Mouse (Mus musculus): ENCODE measurements around the gene Esr2.

- TF ChIP-seq CTCF (IDR thresholded peaks at IDR 0.05; ENCODE audit: borderline replicate concordance, insufficient read depth, low read depth, low read length): no peak
- TF ChIP-seq POLR2A (IDR thresholded peaks at IDR 0.05; ENCODE audit: borderline replicate concordance, insufficient read depth, low read length): no peak
Measured at GRCm38 (mm10) chr12:76092789-76093466, 84.1 kb downstream of the Esr2 start.

Data from cerebellum, adult 2 months (tissue).